Mouse (Mus musculus) intestine, postnatal 0 days (tissue): ENCODE measurements around the gene Evpl. TPM values are rescaled to one million over a fixed set of nuclear protein-coding genes. Genes with fewer than 3 reads are reported as not detected.

Experiments used
- ATAC-seq: fragments of 200-750 bp; cut with Nextera tagmentation; 2 replicates; pipeline ENCODE4 v1.8.0; 2017; ENCODE audit warnings: mild to moderate bottlenecking, moderate TSS enrichment, moderate library complexity
- H3K27ac ChIP-seq: fragments of 300-500 bp; sonication (generic); 2 replicates; pipeline ENCODE4 v1.5.1; 2014; ENCODE audit warnings: mild to moderate bottlenecking, low read depth, low read length, moderate library complexity
- H3K27me3 ChIP-seq: fragments of 300-500 bp; sonication (generic); replicated peaks from 2 replicates; pipeline ENCODE4 v1.6.1; 2014; ENCODE audit warnings: low read length, mixed read lengths; ENCODE audit not compliant: control insufficient read depth, insufficient read depth
- H3K36me3 ChIP-seq: fragments of 300-500 bp; sonication (generic); 2 replicates; pipeline ENCODE4 v1.6.1; 2014; ENCODE audit warnings: mild to moderate bottlenecking, moderate library complexity; ENCODE audit not compliant: control insufficient read depth, insufficient read depth
- H3K4me1 ChIP-seq: fragments of 300-500 bp; sonication (generic); replicated peaks from 2 replicates; pipeline ENCODE4 v1.6.1; 2014; ENCODE audit warnings: antibody characterized with exemption, low read length, mixed read lengths; ENCODE audit not compliant: control insufficient read depth, insufficient read depth
- H3K4me2 ChIP-seq: fragments of 300-500 bp; sonication (generic); replicated peaks from 2 replicates; pipeline ENCODE4 v1.6.1; 2014; ENCODE audit warnings: low read depth, mild to moderate bottlenecking, moderate library complexity
- H3K4me3 ChIP-seq: fragments of 300-500 bp; sonication (generic); 2 replicates; pipeline ENCODE4 v1.5.1; 2014; ENCODE audit warnings: low read depth, low read length
- H3K9ac ChIP-seq: fragments of 300-500 bp; sonication (generic); 2 replicates; pipeline ENCODE4 v1.6.1; 2014; ENCODE audit warnings: mild to moderate bottlenecking, low read depth, low read length
- H3K9me3 ChIP-seq: fragments of 300-500 bp; sonication (generic); 2 replicates; pipeline ENCODE4 v1.6.1; 2016; ENCODE audit warnings: mixed run types; ENCODE audit not compliant: control insufficient read depth
- CTCF ChIP-seq: sonication (generic); IDR thresholded peaks from 2 replicates; pipeline ENCODE4 v1.5.1; 2016; ENCODE audit warnings: low read depth, mild to moderate bottlenecking, control low read depth, antibody characterized with exemption, moderate library complexity
- WGBS: fragments of 180-500 bp; shearing (Covaris S2); extraction: QIAGEN DNeasy Blood & Tissue Kit; methylation state at CpG from one replicate; pipeline ENCODE4 v1.1.7; 2014; 5-methylcytosine and 5-hydroxymethylcytosine counted together
- polyA plus RNA-seq: library from polyadenylated mRNA; unstranded; fragments of >200 nt; fragmentation: Nextera tagmentation; extraction: Ambion mirVana; gene quantifications from 2 replicates; pipeline ENCODE4 v1.2.1, GENCODE M21; 2015

Gene Evpl
- polyA plus RNA-seq, 1 experiment from 2014 or later: 1.2 TPM

DNA sequence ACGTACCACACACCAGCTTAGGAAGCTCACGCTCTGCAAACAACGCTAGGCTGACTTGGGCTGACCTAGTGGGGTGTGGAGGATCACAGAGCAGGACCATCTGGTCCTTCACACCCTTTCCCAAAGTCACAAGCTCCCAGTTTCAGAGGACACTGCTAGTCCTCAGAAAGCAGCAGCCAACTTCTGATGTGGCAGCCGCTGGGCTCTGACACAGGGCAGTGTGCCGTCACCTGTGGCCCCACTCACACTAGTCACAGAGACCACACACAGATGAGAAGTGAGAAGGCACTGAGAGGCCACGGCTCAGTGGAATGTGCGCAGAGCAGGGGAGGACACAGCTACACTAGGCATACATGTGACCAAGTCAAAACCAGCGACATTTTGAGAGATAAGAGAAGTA lies 13.0 kb upstream of the Evpl start:
- H3K27me3 ChIP-seq: no peaks in the 10 kb centered on the region
- peak overlapping the region; percentile 46; the same call in 1 of the 2 replicates for H3K27ac ChIP-seq
- H3K36me3 ChIP-seq: peaks cover 93% of the 10 kb centered on the region
- ATAC-seq: no peak
- 86% methylated on average over 8 of the region's 8 CpGs for WGBS
- no peak overlapping the region for H3K4me3 ChIP-seq
- no peaks in the 10 kb centered on the region for H3K9me3 ChIP-seq
- TF ChIP-seq CTCF: no peak
- H3K9ac ChIP-seq: no peak overlapping the region
- no peaks in the 10 kb centered on the region for H3K4me1 ChIP-seq
- H3K4me2 ChIP-seq: no peak overlapping the region

DNA sequence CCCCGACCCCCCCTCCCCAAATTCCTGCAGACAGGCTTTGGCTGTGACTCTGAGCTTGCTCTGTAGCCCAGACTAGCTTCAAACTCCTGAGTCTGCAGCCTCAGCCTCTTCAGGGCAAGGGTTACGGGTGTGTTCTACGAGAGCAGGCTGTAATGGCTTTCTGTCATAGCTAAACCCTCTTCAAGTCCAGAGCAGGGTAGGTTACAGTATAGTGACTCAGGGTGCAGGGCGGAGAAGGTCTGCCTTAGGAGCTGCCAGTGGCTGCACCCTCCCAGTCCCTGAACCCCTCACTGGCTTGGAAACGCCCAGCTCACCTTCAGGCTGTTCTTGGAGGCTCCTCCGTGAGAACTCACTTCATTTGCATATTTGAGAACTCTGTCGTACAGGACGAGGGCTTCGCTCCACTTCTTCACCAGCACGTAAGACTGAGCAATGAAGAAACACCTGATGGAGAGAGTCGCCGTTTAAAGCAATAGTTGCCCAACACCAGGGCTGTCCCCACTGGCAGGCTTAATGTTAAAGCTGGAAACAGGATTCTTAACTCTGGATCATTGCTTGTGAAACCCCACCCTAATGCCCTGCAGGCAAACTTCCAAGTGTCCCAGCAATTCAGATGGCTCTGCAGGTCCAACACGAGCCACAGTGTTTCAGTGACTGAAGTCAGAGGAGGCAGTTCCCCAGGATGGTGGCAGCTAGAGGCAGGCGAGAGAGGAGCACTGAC lies 9.8 kb upstream of the Evpl start:
- peak overlapping the region; percentile 73 for H3K27ac ChIP-seq
- no peak overlapping the region for H3K9ac ChIP-seq
- WGBS: 43% methylated on average over 14 of the region's 14 CpGs
- no peak overlapping the region for H3K4me3 ChIP-seq
- no peak for TF ChIP-seq CTCF
- H3K4me2 ChIP-seq: no peak overlapping the region
- H3K4me1 ChIP-seq: no peaks in the 10 kb centered on the region
- no peaks in the 10 kb centered on the region for H3K27me3 ChIP-seq
- ATAC-seq: peak; percentile 86
- peaks cover 89% of the 10 kb centered on the region for H3K36me3 ChIP-seq
- no peaks in the 10 kb centered on the region for H3K9me3 ChIP-seq

DNA sequence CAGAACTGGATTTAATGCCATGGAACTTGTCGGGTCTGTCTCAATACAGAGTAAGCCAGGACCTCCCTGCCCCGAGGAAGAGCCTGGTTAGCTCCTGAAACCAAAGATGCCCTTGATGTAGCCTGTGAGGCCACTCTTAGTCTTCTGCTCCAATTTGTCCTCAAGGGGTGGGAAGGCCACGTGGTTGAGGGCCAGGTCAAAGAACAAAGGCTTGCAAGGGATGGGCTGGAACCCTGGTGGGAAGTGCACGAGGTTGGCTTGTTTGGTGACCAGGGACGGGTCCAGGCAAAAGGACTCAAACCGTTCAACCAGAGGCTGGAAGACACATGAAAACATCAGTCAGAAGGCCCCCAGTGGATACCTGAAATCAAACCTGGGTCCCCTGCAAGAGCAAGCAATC lies 7.7 kb upstream of the Evpl start:
- Histone ChIP-seq H3K36me3 (peaks cover 68% of the 10 kb centered on the region), H3K9ac (no peak overlapping the region), H3K4me3 (no peak overlapping the region), H3K4me1 (peaks cover 7% of the 10 kb centered on the region), H3K9me3 (no peaks in the 10 kb centered on the region), H3K27me3 (no peaks in the 10 kb centered on the region), H3K4me2 (no peak overlapping the region), H3K27ac (no peak overlapping the region; the same call in 1 of the 2 replicates)
- no peak for TF ChIP-seq CTCF
- 59% methylated on average over 6 of the region's 6 CpGs for WGBS
- no peak for ATAC-seq

DNA sequence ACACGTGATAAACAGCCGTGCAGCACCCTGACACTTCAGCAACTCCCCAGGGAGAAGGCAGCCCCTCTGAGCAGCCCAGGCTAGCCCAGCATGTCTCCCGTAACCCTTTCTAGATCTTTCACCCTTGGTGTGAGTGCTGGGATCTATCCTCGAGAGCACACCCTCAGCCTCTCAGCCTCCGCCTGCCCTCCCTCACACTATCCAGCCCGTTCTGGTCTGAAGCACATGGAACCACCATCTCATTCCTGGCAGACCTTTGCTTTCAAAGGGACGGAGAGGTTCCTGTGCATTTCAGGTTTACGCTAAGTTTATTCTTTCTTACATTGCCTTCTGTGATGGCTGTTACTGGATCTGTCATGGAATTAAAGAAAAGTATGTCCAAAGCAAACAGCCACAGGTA lies 6.7 kb upstream of the Evpl start:
- no peak overlapping the region for H3K4me2 ChIP-seq
- H3K9me3 ChIP-seq: no peaks in the 10 kb centered on the region
- no peak overlapping the region for H3K27ac ChIP-seq
- no peak for ATAC-seq
- peaks cover 58% of the 10 kb centered on the region for H3K36me3 ChIP-seq
- no peaks in the 10 kb centered on the region for H3K27me3 ChIP-seq
- H3K4me3 ChIP-seq: no peak overlapping the region
- H3K4me1 ChIP-seq: peaks cover 7% of the 10 kb centered on the region
- TF ChIP-seq CTCF: no peak
- no peak overlapping the region for H3K9ac ChIP-seq
- WGBS: 74% methylated on average over 8 of the region's 8 CpGs

DNA sequence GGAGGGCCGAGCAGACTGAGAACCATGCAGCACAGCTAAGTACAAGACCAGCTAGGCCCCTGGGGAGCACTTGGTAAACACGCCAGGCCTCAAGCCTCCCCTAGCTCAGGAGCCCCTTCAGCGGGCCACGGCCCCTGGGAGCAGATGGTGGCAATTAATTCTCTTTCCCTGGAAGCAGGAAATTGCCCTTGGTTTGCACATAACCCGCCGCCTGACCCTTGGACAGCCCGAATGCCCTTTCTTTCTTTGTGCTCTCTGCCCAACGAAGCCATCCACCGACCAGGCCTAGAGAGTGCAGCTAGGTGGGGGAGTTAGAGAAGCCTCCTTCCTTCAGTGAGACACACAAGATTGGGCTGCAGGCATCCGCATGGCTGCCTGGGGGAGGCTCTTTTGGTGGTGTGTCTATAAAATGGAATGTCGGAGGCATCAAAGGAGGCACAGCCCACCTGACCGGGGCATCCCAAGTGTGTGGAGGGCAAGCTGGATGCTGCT lies 3.9 kb upstream of the Evpl start:
- ATAC-seq: no peak
- no peak for TF ChIP-seq CTCF
- Histone ChIP-seq H3K4me1 (peaks cover 7% of the 10 kb centered on the region), H3K27ac (peak overlapping the region; percentile 64), H3K27me3 (no peaks in the 10 kb centered on the region), H3K9ac (0 out of 2 replicates have a peak overlapping the region, but pooled peaks have one; percentile 26), H3K4me2 (no peak overlapping the region; the same call in 1 of the 2 replicates), H3K9me3 (no peaks in the 10 kb centered on the region), H3K4me3 (no peak overlapping the region), H3K36me3 (peaks cover 31% of the 10 kb centered on the region)
- 26% methylated on average over 12 of the region's 12 CpGs for WGBS

DNA sequence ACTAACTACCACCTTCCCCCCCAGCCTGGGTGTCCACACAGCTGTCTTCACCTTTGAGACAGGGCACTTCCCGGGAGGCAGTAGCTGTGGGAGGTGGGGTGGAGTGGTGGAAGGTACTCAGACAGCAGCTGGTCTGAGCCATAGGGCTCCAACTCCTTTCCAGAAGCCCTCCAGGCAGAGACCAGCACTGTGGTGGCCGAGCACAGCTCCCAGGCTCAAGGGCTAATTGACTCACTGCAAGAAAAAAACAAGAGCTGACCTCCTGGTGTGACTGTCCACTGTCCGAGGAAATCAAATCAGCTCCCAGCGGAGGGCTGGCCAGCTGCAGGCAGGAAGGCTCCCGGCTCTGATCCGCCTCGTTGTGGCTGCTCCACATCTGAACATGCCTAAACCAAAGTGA lies 1.9 kb upstream of the Evpl start:
- TF ChIP-seq CTCF: no peak
- peaks cover 11% of the 10 kb centered on the region for H3K36me3 ChIP-seq
- H3K27me3 ChIP-seq: no peaks in the 10 kb centered on the region
- H3K4me1 ChIP-seq: peaks cover 7% of the 10 kb centered on the region
- no peak overlapping the region for H3K27ac ChIP-seq
- no peak overlapping the region for H3K9ac ChIP-seq
- H3K4me3 ChIP-seq: no peak overlapping the region
- no peak for ATAC-seq
- H3K4me2 ChIP-seq: no peak overlapping the region
- H3K9me3 ChIP-seq: no peaks in the 10 kb centered on the region
- WGBS: 46% methylated on average over 7 of the region's 7 CpGs
